Mouse (Mus musculus) heart, embryonic 14.5 days (tissue): Measurements from ENCODE around the gene Pkig. TPM values are rescaled to one million over a fixed set of nuclear protein-coding genes. Genes with fewer than 3 reads are reported as not detected.

Experiments
- ATAC-seq: fragments of 200-750 bp; cut with Nextera tagmentation; 2 replicates; pipeline ENCODE4 v1.8.0; 2017; ENCODE audit warnings: low read depth, moderate TSS enrichment; ENCODE audit not compliant: insufficient number of reproducible peaks, insufficient read depth, low FRiP score
- H3K27ac ChIP-seq, 2 experiments: fragments of 200-500 bp in 1 of 2; fragments of 300-500 bp in 1 of 2; sonication (generic) in 1 of 2; replicated peaks in 1 of 2; 2 replicates each; pipeline ENCODE4 v1.5.1; 2012 to 2014; ENCODE audit warnings: low read depth in 2 of 2, low read length in 2 of 2, control low read depth in 1 of 2, mild to moderate bottlenecking in 1 of 2, mixed read lengths in 1 of 2; ENCODE audit not compliant: control insufficient read depth in 1 of 2, insufficient read depth in 1 of 2
- H3K27me3 ChIP-seq: fragments of 300-500 bp; sonication (generic); 2 replicates; pipeline ENCODE4 v1.6.1; 2014; ENCODE audit warnings: mild to moderate bottlenecking, low read length, control low read depth; ENCODE audit not compliant: control insufficient read depth, insufficient read depth
- H3K36me3 ChIP-seq: fragments of 300-500 bp; sonication (generic); 2 replicates; pipeline ENCODE4 v1.6.1; 2014; ENCODE audit warnings: mild to moderate bottlenecking, control low read depth, low read length, mixed read lengths; ENCODE audit not compliant: control insufficient read depth, insufficient read depth
- H3K4me1 ChIP-seq, 2 experiments: fragments of 200-500 bp in 1 of 2; fragments of 300-500 bp in 1 of 2; sonication (generic) in 1 of 2; 2 replicates each; pipeline ENCODE4 v1.6.1; 2012 to 2014; ENCODE audit warnings: low read length in 2 of 2, control low read depth in 1 of 2, mixed read lengths in 1 of 2; ENCODE audit not compliant: control insufficient read depth in 2 of 2, insufficient read depth in 2 of 2
- H3K4me2 ChIP-seq: fragments of 300-500 bp; sonication (generic); 2 replicates; pipeline ENCODE4 v1.6.1; 2014; ENCODE audit warnings: mild to moderate bottlenecking, low read length
- H3K4me3 ChIP-seq, 2 experiments: fragments of 200-500 bp in 1 of 2; fragments of 300-500 bp in 1 of 2; sonication (generic) in 1 of 2; 2 replicates each; pipeline ENCODE4 v1.5.1; 2012 to 2014; ENCODE audit warnings: low read length in 2 of 2, mild to moderate bottlenecking in 2 of 2, control low read depth in 1 of 2, low read depth in 1 of 2, moderate library complexity in 1 of 2; ENCODE audit not compliant: control insufficient read depth in 1 of 2, insufficient read depth in 1 of 2
- H3K9ac ChIP-seq: fragments of 300-500 bp; sonication (generic); 2 replicates; pipeline ENCODE4 v1.6.1; 2014; ENCODE audit warnings: mild to moderate bottlenecking, low read length
- H3K9me3 ChIP-seq: fragments of 300-500 bp; sonication (generic); 2 replicates; pipeline ENCODE4 v1.6.1; 2016; ENCODE audit warnings: low read length, control low read depth; ENCODE audit not compliant: control insufficient read depth
- WGBS: fragments of 180-500 bp; shearing (Covaris S2); extraction: QIAGEN DNeasy Blood & Tissue Kit; methylation state at CpG from one replicate; pipeline ENCODE4 v1.1.7; 2014; 5-methylcytosine and 5-hydroxymethylcytosine counted together
- polyA plus RNA-seq: library from polyadenylated mRNA; unstranded; fragments of >200 nt; fragmentation: Nextera tagmentation; extraction: Ambion mirVana; gene quantifications from 2 replicates; pipeline ENCODE4 v1.2.1, GENCODE M21; 2014

Gene Pkig
- polyA plus RNA-seq = 324 and 359 TPM in 2 replicates

GRCm38 (mm10) chr2:163657975-163658886 lies at the start of gene Pkig:
Gene Pkig, plus strand, starts transcription at chr2:163658386.
- Histone ChIP-seq H3K27ac (peak within 1 kb of the TSS; percentile 61 to 86), H3K27me3 (no peaks in the 10 kb centered on the region), H3K9me3 (no peaks in the 10 kb centered on the region), H3K4me1 (peaks cover 16 to 38% of the 10 kb centered on the region in 2 experiments), H3K36me3 (no peaks in the 10 kb centered on the region), H3K4me2 (peak within 1 kb of the TSS; percentile 73), H3K4me3 (peak within 1 kb of the TSS; percentile 85 to 91), H3K9ac (peak within 1 kb of the TSS; percentile 92)
- peak; percentile 82 for ATAC-seq
- under 1% methylated on average over 71 of the region's 71 CpGs for WGBS

- Histone ChIP-seq H3K9ac (no peak overlapping the region), H3K27ac (no peak overlapping the region), H3K36me3 (peaks cover 56% of the 10 kb centered on the region), H3K4me3 (no peak overlapping the region), H3K27me3 (no peaks in the 10 kb centered on the region), H3K4me2 (no peak overlapping the region), H3K9me3 (no peaks in the 10 kb centered on the region), H3K4me1 (peaks cover 5 to 6% of the 10 kb centered on the region in 2 experiments; a peak in 3 of 4 replicates)
- WGBS = 85% methylated on average over 12 of the region's 12 CpGs
- no peak for ATAC-seq
Measured at GRCm38 (mm10) chr2:163609281-163609975, 48.8 kb upstream of the Pkig start.

- 80% methylated on average over 9 of the region's 9 CpGs for WGBS
- no peak overlapping the region for H3K27ac ChIP-seq
- no peaks in the 10 kb centered on the region for H3K27me3 ChIP-seq
- peaks cover 74% of the 10 kb centered on the region for H3K36me3 ChIP-seq
- H3K9me3 ChIP-seq = no peaks in the 10 kb centered on the region
- H3K4me1 ChIP-seq = peaks cover 5 to 6% of the 10 kb centered on the region in 2 experiments; a peak in 3 of 4 replicates
- no peak overlapping the region for H3K4me2 ChIP-seq
- no peak overlapping the region for H3K9ac ChIP-seq
- no peak for ATAC-seq
- H3K4me3 ChIP-seq = no peak overlapping the region
Measured at GRCm38 (mm10) chr2:163611176-163611575, 47.0 kb upstream of the Pkig start.

- no peaks in the 10 kb centered on the region for H3K9me3 ChIP-seq
- H3K27ac ChIP-seq = no peak overlapping the region
- no peak overlapping the region for H3K9ac ChIP-seq
- no peak for ATAC-seq
- H3K4me1 ChIP-seq = peaks cover 0 to under 1% of the 10 kb centered on the region in 2 experiments; a peak in 1 of 4 replicates
- no peak overlapping the region for H3K4me3 ChIP-seq
- peaks cover 84% of the 10 kb centered on the region for H3K36me3 ChIP-seq
- 87% methylated on average over 5 of the region's 5 CpGs for WGBS
- no peaks in the 10 kb centered on the region for H3K27me3 ChIP-seq
- no peak overlapping the region for H3K4me2 ChIP-seq
Measured at GRCm38 (mm10) chr2:163613206-163613605, 45.0 kb upstream of the Pkig start.

- 92% methylated on average over 4 of the region's 4 CpGs for WGBS
- H3K36me3 ChIP-seq = peaks cover 92% of the 10 kb centered on the region
- H3K27ac ChIP-seq = no peak overlapping the region
- no peak overlapping the region for H3K9ac ChIP-seq
- H3K4me2 ChIP-seq = no peak overlapping the region
- no peaks in the 10 kb centered on the region for H3K27me3 ChIP-seq
- no peaks in the 10 kb centered on the region for H3K9me3 ChIP-seq
- no peak overlapping the region for H3K4me3 ChIP-seq
- H3K4me1 ChIP-seq = no peaks in the 10 kb centered on the region
- no peak for ATAC-seq
Measured at GRCm38 (mm10) chr2:163613990-163614389, 44.2 kb upstream of the Pkig start.

- no peak overlapping the region for H3K9ac ChIP-seq
- H3K4me2 ChIP-seq = no peak overlapping the region
- WGBS = 92% methylated on average over 9 of the region's 9 CpGs
- no peak overlapping the region for H3K27ac ChIP-seq
- H3K9me3 ChIP-seq = no peaks in the 10 kb centered on the region
- no peak overlapping the region for H3K4me3 ChIP-seq
- H3K27me3 ChIP-seq = no peaks in the 10 kb centered on the region
- no peak for ATAC-seq
- H3K4me1 ChIP-seq = no peaks in the 10 kb centered on the region
- H3K36me3 ChIP-seq = peaks cover 100% of the 10 kb centered on the region
Measured at GRCm38 (mm10) chr2:163615401-163615800, 42.8 kb upstream of the Pkig start.

- no peak overlapping the region for H3K9ac ChIP-seq
- peaks cover 100% of the 10 kb centered on the region for H3K36me3 ChIP-seq
- no peaks in the 10 kb centered on the region for H3K4me1 ChIP-seq
- no peak for ATAC-seq
- no peak overlapping the region for H3K27ac ChIP-seq
- WGBS = 86% methylated on average over 4 of the region's 4 CpGs
- no peak overlapping the region for H3K4me3 ChIP-seq
- H3K27me3 ChIP-seq = no peaks in the 10 kb centered on the region
- no peaks in the 10 kb centered on the region for H3K9me3 ChIP-seq
- H3K4me2 ChIP-seq = no peak overlapping the region
Measured at GRCm38 (mm10) chr2:163615906-163616651, 42.1 kb upstream of the Pkig start.
